Mouse (Mus musculus): ENCODE results near the gene Cyp46a1. TPM values are rescaled to one million over a fixed set of nuclear protein-coding genes. Genes with fewer than 3 reads are reported as not detected.

Gene Cyp46a1
- polyA plus RNA-seq, 1 experiment from 2014 or later, result 24.6 TPM

- H3K27ac ChIP-seq, result no peak overlapping the region
- H3K36me3 ChIP-seq (replicated peaks), result no peaks in the 10 kb centered on the region
- no peaks in the 10 kb centered on the region for H3K9me3 ChIP-seq
- no peak overlapping the region for H3K9ac ChIP-seq
- WGBS, result 46% methylated on average over 6 of the region's 6 CpGs
- H3K4me2 ChIP-seq, result no peak overlapping the region
- H3K4me1 ChIP-seq, result peaks cover 25% of the 10 kb centered on the region
- peaks cover 26% of the 10 kb centered on the region for H3K27me3 ChIP-seq
- no peak overlapping the region for H3K4me3 ChIP-seq (replicated peaks)
- ATAC-seq (ENCODE audit: low FRiP score), result no peak
Measured at GRCm38 (mm10) chr12:108303778-108304365, 30.3 kb upstream of the Cyp46a1 start.

DNA sequence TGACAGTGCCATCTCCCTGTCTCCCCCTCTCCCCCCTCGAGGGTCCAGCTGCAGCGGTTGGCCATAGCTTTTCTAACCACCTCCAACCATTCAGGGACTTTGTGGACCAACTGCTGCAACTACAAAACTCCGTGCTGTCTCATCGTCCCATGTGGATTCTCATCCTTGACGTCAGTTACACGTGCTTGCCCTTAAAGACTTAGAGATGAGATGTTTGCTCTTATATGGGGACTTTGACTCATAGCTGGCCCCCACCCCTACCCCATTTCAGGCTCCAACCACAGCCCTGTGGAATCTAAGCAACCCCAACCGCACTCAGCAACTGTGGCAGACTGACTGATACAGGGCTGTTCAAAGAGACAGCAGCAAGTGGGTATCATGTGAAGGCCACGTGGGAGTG lies 29.0 kb upstream of the Cyp46a1 start:
- 81% methylated on average over 8 of the region's 8 CpGs for WGBS
- Histone ChIP-seq H3K4me1 (peaks cover 29% of the 10 kb centered on the region), H3K4me2 (no peak overlapping the region), H3K27me3 (peaks cover 26% of the 10 kb centered on the region), H3K9ac (no peak overlapping the region), H3K36me3 (replicated peaks) (no peaks in the 10 kb centered on the region), H3K4me3 (replicated peaks) (no peak overlapping the region), H3K9me3 (no peaks in the 10 kb centered on the region), H3K27ac (no peak overlapping the region)
- no peak for ATAC-seq (ENCODE audit: low FRiP score)

GRCm38 (mm10) chr12:108305812-108306794 lies 28.1 kb upstream of the Cyp46a1 start, which contains the start of gene Hhipl1:
TSS of gene Hhipl1 (plus strand) at chr12:108306270.
- ATAC-seq (ENCODE audit: low FRiP score), result peak; percentile 66
- WGBS, result 4% methylated on average over 66 of the region's 67 CpGs
- peaks cover 34% of the 10 kb centered on the region for H3K4me1 ChIP-seq
- H3K9me3 ChIP-seq, result no peaks in the 10 kb centered on the region
- H3K4me3 ChIP-seq (replicated peaks), result peak within 1 kb of the TSS; percentile 57
- H3K36me3 ChIP-seq (replicated peaks), result no peaks in the 10 kb centered on the region
- H3K27me3 ChIP-seq, result peaks cover 26% of the 10 kb centered on the region
- peak within 1 kb of the TSS; percentile 97 for H3K4me2 ChIP-seq
- no peak within 1 kb of the TSS for H3K27ac ChIP-seq
- peak within 1 kb of the TSS; percentile 78 for H3K9ac ChIP-seq

- Histone ChIP-seq H3K4me2 (peak overlapping the region; percentile 97; the same call in 1 of the 2 replicates), H3K27ac (no peak overlapping the region), H3K9me3 (no peaks in the 10 kb centered on the region), H3K36me3 (replicated peaks) (0 out of 2 replicates have a peak, but pooled peaks cover 3% of the 10 kb centered on the region), H3K4me3 (replicated peaks) (no peak overlapping the region), H3K4me1 (peaks cover 40% of the 10 kb centered on the region), H3K27me3 (peaks cover 26% of the 10 kb centered on the region), H3K9ac (no peak overlapping the region)
- WGBS, result 29% methylated on average over 14 of the region's 14 CpGs
- ATAC-seq (ENCODE audit: low FRiP score), result no peak
Measured at GRCm38 (mm10) chr12:108307553-108307952, 26.6 kb upstream of the Cyp46a1 start.

DNA sequence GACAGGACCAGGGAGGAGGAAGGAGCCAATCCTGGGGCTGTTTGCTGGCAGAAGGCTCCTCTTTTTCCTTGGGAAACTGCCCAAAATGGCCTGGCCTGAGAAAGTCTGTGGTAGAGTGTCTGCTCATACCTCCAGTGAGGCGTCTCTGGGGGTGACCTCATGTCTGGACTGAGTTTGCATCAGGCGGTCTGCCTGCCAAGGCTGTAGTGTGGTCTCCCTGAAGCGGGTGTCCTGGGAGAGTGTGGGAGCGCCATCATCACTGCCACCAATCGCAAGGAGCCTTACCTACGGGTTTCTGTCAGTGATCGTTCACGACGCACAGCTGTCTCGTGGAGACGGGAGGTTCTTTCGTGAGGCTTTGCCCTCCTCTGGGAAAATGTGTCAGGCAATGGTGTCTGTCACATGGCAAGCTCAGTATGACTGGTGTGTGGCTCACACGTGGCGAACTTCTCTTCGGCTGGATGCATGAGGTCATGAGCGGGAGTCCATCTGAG lies 25.8 kb upstream of the Cyp46a1 start:
- WGBS, result 88% methylated on average over 16 of the region's 16 CpGs
- Histone ChIP-seq H3K9me3 (no peaks in the 10 kb centered on the region), H3K4me1 (peaks cover 48% of the 10 kb centered on the region), H3K27me3 (peaks cover 26% of the 10 kb centered on the region), H3K9ac (no peak overlapping the region), H3K27ac (no peak overlapping the region), H3K4me2 (no peak overlapping the region), H3K4me3 (replicated peaks) (no peak overlapping the region), H3K36me3 (replicated peaks) (0 out of 2 replicates have a peak, but pooled peaks cover 3% of the 10 kb centered on the region)
- no peak for ATAC-seq (ENCODE audit: low FRiP score)

- no peak overlapping the region for H3K4me3 ChIP-seq (replicated peaks)
- H3K9ac ChIP-seq, result no peak overlapping the region
- H3K4me2 ChIP-seq, result no peak overlapping the region
- H3K27ac ChIP-seq, result no peak overlapping the region
- no peak for ATAC-seq (ENCODE audit: low FRiP score)
- H3K36me3 ChIP-seq (replicated peaks), result 0 out of 2 replicates have a peak, but pooled peaks cover 3% of the 10 kb centered on the region
- peaks cover 44% of the 10 kb centered on the region for H3K4me1 ChIP-seq
- peaks cover 22% of the 10 kb centered on the region for H3K27me3 ChIP-seq
- 76% methylated on average over 8 of the region's 8 CpGs for WGBS
- no peaks in the 10 kb centered on the region for H3K9me3 ChIP-seq
Measured at GRCm38 (mm10) chr12:108309116-108309794, 24.9 kb upstream of the Cyp46a1 start.

DNA sequence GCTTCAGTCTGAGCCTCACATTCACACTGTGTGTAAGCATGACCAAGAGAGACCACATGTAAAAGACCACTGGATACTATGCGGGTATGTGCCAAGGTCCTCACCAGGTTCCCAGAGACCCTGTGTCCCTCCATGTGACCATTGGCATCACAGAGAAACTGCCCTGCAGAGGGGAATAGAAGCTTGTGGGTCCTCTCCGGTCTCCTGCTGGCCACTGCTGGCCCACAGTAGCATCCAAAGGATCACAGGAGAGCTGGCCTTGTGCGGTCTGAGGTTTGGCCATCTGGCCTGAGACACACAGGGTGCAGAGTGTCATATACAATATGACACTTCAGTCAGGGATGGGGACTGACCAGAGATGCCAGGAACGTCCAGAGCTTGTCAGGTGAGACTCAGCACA lies 24.1 kb upstream of the Cyp46a1 start:
- Histone ChIP-seq H3K27ac (no peak overlapping the region), H3K4me3 (replicated peaks) (no peak overlapping the region), H3K9me3 (no peaks in the 10 kb centered on the region), H3K9ac (no peak overlapping the region), H3K27me3 (peaks cover 15% of the 10 kb centered on the region), H3K4me2 (no peak overlapping the region), H3K36me3 (replicated peaks) (0 out of 2 replicates have a peak, but pooled peaks cover 3% of the 10 kb centered on the region), H3K4me1 (peaks cover 44% of the 10 kb centered on the region)
- no peak for ATAC-seq (ENCODE audit: low FRiP score)
- 87% methylated on average over 4 of the region's 4 CpGs for WGBS

DNA sequence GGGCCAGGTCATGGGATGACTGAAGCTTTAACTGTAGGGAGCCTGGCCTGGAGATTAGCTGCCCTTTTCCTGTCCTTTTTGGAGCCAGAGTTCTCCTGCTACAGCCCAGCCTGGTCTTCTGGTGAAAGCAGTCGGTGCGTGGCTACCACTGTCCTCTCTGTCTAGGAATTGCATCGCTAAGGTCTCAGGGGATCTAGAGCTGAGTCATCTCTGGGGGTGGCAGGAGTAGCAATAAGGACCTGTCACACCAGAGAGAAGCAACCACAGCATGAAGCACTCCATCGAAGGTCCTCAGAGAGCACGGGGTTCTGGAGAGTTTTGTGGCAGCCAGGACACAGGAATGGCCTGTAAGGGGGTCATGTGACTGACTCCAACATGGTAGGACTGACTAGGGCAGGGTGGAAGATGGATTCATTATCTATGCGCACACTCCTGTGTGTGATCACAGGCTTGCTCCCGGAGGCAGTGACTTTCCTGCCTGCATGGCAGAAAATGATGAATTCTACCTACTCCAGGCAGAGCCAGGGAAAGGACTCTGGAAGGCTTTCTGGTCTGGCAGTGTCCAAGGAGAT lies 23.6 kb upstream of the Cyp46a1 start:
- H3K27me3 ChIP-seq, result peaks cover 10% of the 10 kb centered on the region
- H3K9ac ChIP-seq, result no peak overlapping the region
- no peak overlapping the region for H3K4me2 ChIP-seq
- H3K9me3 ChIP-seq, result no peaks in the 10 kb centered on the region
- 0 out of 2 replicates have a peak, but pooled peaks cover 3% of the 10 kb centered on the region for H3K36me3 ChIP-seq (replicated peaks)
- no peak overlapping the region for H3K4me3 ChIP-seq (replicated peaks)
- H3K27ac ChIP-seq, result no peak overlapping the region
- peaks cover 44% of the 10 kb centered on the region for H3K4me1 ChIP-seq
- ATAC-seq (ENCODE audit: low FRiP score), result no peak
- WGBS, result 85% methylated on average over 7 of the region's 7 CpGs

GRCm38 (mm10) chr12:108311741-108312290 lies 22.4 kb upstream of the Cyp46a1 start:
- Histone ChIP-seq H3K4me3 (replicated peaks) (no peak overlapping the region), H3K27ac (no peak overlapping the region), H3K4me2 (no peak overlapping the region), H3K27me3 (peaks cover 14% of the 10 kb centered on the region), H3K4me1 (peaks cover 45% of the 10 kb centered on the region), H3K36me3 (replicated peaks) (0 out of 2 replicates have a peak, but pooled peaks cover 3% of the 10 kb centered on the region), H3K9me3 (no peaks in the 10 kb centered on the region), H3K9ac (no peak overlapping the region)
- 95% methylated on average over 27 of the region's 27 CpGs for WGBS
- ATAC-seq (ENCODE audit: low FRiP score), result no peak

GRCm38 (mm10) chr12:108312432-108312851 lies 21.7 kb upstream of the Cyp46a1 start:
- WGBS, result 55% methylated on average over 6 of the region's 6 CpGs
- peaks cover 45% of the 10 kb centered on the region for H3K4me1 ChIP-seq

GRCm38 (mm10) chr12:108313244-108313772 lies 20.9 kb upstream of the Cyp46a1 start:
- H3K27ac ChIP-seq, result no peak overlapping the region
- 90% methylated on average over 1 of the region's 1 CpGs for WGBS

More at GRCm38 (mm10) chr12:108312432-108312851, 21.7 kb upstream of the Cyp46a1 start:
- H3K9me3 ChIP-seq, result no peaks in the 10 kb centered on the region
- no peak for ATAC-seq (ENCODE audit: low FRiP score)
- 0 out of 2 replicates have a peak overlapping the region, but pooled peaks have one; percentile 8 for H3K27ac ChIP-seq
- H3K36me3 ChIP-seq (replicated peaks), result 0 out of 2 replicates have a peak, but pooled peaks cover 3% of the 10 kb centered on the region
- H3K4me3 ChIP-seq (replicated peaks), result no peak overlapping the region
- no peak overlapping the region for H3K9ac ChIP-seq
- H3K4me2 ChIP-seq, result no peak overlapping the region
- H3K27me3 ChIP-seq, result peaks cover 19% of the 10 kb centered on the region

More at GRCm38 (mm10) chr12:108313244-108313772, 20.9 kb upstream of the Cyp46a1 start:
- ATAC-seq (ENCODE audit: low FRiP score), result no peak
- Histone ChIP-seq H3K4me1 (peaks cover 50% of the 10 kb centered on the region), H3K4me3 (replicated peaks) (no peak overlapping the region), H3K27me3 (peaks cover 24% of the 10 kb centered on the region), H3K9ac (no peak overlapping the region), H3K9me3 (no peaks in the 10 kb centered on the region), H3K36me3 (replicated peaks) (0 out of 2 replicates have a peak, but pooled peaks cover 3% of the 10 kb centered on the region), H3K4me2 (no peak overlapping the region)

All from forebrain, embryonic 12.5 days (tissue).